Mouse (Mus musculus) neural tube, embryonic 15.5 days (tissue): Measurements from ENCODE around the gene Susd6. TPM values are rescaled to one million over a fixed set of nuclear protein-coding genes. Genes with fewer than 3 reads are reported as not detected.
A peak's percentile ranks its signal among the peaks of the same experiment; 100 is the strongest.

Experiments used
- ATAC-seq: fragments of 200-750 bp; cut with Nextera tagmentation; 2 replicates; pipeline ENCODE4 v1.8.0; 2017; ENCODE audit warnings: mild to moderate bottlenecking, moderate TSS enrichment, moderate library complexity; ENCODE audit not compliant: low FRiP score
- H3K27ac ChIP-seq: fragments of 300-500 bp; sonication (generic); replicated peaks from 2 replicates; pipeline ENCODE4 v1.5.1; 2015; ENCODE audit warnings: mild to moderate bottlenecking, inconsistent platforms
- H3K27me3 ChIP-seq: fragments of 300-500 bp; sonication (generic); replicated peaks from 2 replicates; pipeline ENCODE4 v1.6.1; 2015; ENCODE audit warnings: inconsistent platforms
- H3K36me3 ChIP-seq: fragments of 300-500 bp; sonication (generic); 2 replicates; pipeline ENCODE4 v1.6.1; 2015; ENCODE audit warnings: inconsistent platforms
- H3K4me1 ChIP-seq: fragments of 300-500 bp; sonication (generic); 2 replicates; pipeline ENCODE4 v1.6.1; 2015; ENCODE audit warnings: inconsistent platforms
- H3K4me2 ChIP-seq: fragments of 300-500 bp; sonication (generic); 2 replicates; pipeline ENCODE4 v1.6.1; 2015; ENCODE audit warnings: inconsistent platforms, mild to moderate bottlenecking, moderate library complexity
- H3K4me3 ChIP-seq: fragments of 300-500 bp; sonication (generic); replicated peaks from 2 replicates; pipeline ENCODE4 v1.5.1; 2015; ENCODE audit warnings: mild to moderate bottlenecking, inconsistent platforms
- H3K9ac ChIP-seq: fragments of 300-500 bp; sonication (generic); replicated peaks from 2 replicates; pipeline ENCODE4 v1.6.1; 2015; ENCODE audit warnings: mild to moderate bottlenecking, inconsistent platforms
- H3K9me3 ChIP-seq: fragments of 300-500 bp; sonication (generic); replicated peaks from 2 replicates; pipeline ENCODE4 v1.6.1; 2016; ENCODE audit warnings: inconsistent platforms
- WGBS: fragments of 180-500 bp; shearing (Covaris S2); methylation state at CpG from one replicate; pipeline ENCODE4 v1.1.7; 2015; ENCODE audit warnings: mixed read lengths; 5-methylcytosine and 5-hydroxymethylcytosine counted together
- polyA plus RNA-seq: library from polyadenylated mRNA; unstranded; fragments of >200 nt; fragmentation: Nextera tagmentation; extraction: Ambion mirVana; gene quantifications from 2 replicates; pipeline ENCODE4 v1.2.1, GENCODE M21; 2015

Susd6 gene
- polyA plus RNA-seq, 1 experiment from 2014 or later: 9.1 TPM

DNA sequence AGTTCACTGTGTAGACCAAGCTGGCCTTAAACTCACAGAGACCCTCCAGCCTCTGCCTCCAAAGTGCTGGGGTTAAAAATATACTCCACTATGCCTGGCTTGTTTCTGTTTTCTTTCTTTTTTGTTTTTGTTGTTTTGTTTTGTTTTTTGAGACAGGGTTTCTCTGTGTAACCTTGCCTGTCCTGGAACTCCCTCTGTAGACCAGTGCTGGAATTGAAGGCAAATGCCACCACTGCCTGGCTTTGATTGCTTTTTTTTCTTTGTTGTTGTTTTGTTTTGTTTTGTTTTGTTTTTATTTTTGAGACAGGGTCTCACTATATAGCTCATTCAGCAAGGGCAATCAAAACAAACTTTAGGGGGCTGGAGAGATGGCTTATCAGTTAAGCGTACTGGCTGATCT lies 11.1 kb downstream of the Susd6 start:
- no peak for ATAC-seq
- no peaks in the 10 kb centered on the region for H3K27me3 ChIP-seq
- WGBS: 100% methylated on average over 1 of the region's 1 CpGs
- H3K4me2 ChIP-seq: no peak overlapping the region
- H3K27ac ChIP-seq: no peak overlapping the region
- H3K4me3 ChIP-seq: no peak overlapping the region
- no peaks in the 10 kb centered on the region for H3K36me3 ChIP-seq
- peaks cover 9% of the 10 kb centered on the region for H3K4me1 ChIP-seq
- no peak overlapping the region for H3K9ac ChIP-seq
- H3K9me3 ChIP-seq: no peaks in the 10 kb centered on the region

DNA sequence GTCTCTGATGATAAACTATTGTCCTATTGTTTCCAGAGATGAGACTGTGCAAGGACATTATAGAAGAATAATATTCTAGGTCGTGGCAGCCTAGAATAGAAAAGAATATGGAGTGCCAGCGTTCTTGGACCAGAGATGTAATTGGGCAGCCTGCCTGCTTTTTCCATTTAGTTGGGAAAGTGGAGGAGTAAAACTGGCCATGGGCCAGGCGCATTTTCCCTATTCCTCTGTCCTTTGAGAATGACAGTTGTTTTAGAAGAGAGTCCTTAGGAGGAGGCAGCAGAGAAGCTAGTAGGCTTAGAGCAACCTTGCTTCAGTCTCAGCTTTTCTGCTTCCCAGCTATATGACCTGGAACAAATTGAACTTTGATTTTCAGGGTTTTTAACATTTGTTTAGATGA lies 13.6 kb downstream of the Susd6 start:
- no peaks in the 10 kb centered on the region for H3K9me3 ChIP-seq
- no peak for ATAC-seq
- no peak overlapping the region for H3K4me2 ChIP-seq
- H3K4me3 ChIP-seq: no peak overlapping the region
- no peak overlapping the region for H3K9ac ChIP-seq
- no peak overlapping the region for H3K27ac ChIP-seq
- no peaks in the 10 kb centered on the region for H3K27me3 ChIP-seq
- peaks cover 21% of the 10 kb centered on the region for H3K4me1 ChIP-seq
- no peaks in the 10 kb centered on the region for H3K36me3 ChIP-seq
- WGBS: 47% methylated on average over 3 of the region's 3 CpGs

DNA sequence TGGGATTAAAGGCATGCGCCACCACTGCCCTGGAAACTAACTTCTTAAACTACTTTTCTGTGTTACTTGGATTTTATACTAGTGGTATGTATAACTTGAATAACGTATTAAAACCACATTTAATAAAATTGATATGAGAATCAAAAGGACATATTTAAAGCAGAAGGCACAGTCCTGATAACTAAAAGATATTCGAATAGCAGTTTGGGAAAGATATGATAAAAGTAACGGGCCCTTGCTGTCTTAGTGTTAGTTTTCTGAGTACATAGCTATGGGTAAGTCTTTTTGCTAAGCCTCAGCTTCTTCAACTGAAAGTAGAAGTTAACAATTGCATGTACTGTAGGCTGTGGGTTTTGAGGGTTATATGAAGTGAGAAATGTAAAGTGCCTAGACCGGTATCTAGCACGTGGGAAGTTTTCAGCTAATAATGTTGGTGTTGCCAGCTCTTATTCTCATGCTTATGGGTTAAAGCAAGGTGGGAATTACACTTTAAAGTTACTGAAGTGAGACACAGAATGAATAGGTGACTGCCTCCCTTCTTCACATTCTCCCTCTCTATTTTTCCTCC lies 14.6 kb downstream of the Susd6 start:
- no peaks in the 10 kb centered on the region for H3K9me3 ChIP-seq
- 90% methylated on average over 6 of the region's 6 CpGs for WGBS
- no peaks in the 10 kb centered on the region for H3K27me3 ChIP-seq
- no peak overlapping the region for H3K27ac ChIP-seq
- H3K36me3 ChIP-seq: no peaks in the 10 kb centered on the region
- H3K4me3 ChIP-seq: no peak overlapping the region
- no peak overlapping the region for H3K9ac ChIP-seq
- ATAC-seq: no peak
- no peak overlapping the region for H3K4me2 ChIP-seq
- peaks cover 21% of the 10 kb centered on the region for H3K4me1 ChIP-seq

DNA sequence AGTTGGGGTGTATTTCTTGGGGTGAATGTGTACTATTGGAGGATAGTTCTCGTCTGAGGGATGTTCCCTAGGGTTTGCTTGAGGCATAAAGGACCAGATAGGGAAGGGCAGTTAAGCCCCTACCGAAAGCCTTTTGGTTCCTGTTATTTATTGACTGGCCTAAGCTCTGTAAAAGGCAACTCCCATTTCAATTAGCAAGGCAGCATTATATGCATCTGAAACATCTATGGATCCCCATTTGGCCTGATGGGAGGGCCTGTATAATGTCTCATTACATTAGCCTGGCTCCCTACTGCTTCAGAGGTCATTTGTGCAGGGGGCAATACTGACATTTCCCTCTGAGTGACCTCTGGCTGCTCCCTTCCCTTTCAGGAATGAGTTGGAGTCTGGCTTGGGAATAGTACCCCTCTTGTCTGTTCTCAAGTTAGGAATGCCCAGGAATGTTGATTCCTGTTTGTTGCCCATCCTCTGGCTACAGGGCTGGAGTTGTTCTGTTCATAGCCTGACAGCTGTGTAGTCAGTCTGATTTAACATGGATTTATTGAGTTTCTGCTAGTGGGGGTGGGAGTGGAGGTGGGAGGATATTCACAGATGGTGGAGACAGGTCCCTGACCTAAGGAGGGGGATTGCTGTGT lies 17.3 kb downstream of the Susd6 start:
- H3K4me3 ChIP-seq: no peak overlapping the region
- 15% methylated on average over 2 of the region's 2 CpGs for WGBS
- H3K36me3 ChIP-seq: no peaks in the 10 kb centered on the region
- 0 out of 2 replicates have a peak overlapping the region, but pooled peaks have one; percentile 5 for H3K27ac ChIP-seq
- H3K4me1 ChIP-seq: peaks cover 28% of the 10 kb centered on the region
- H3K27me3 ChIP-seq: no peaks in the 10 kb centered on the region
- H3K4me2 ChIP-seq: no peak overlapping the region
- ATAC-seq: no peak
- no peaks in the 10 kb centered on the region for H3K9me3 ChIP-seq
- no peak overlapping the region for H3K9ac ChIP-seq

DNA sequence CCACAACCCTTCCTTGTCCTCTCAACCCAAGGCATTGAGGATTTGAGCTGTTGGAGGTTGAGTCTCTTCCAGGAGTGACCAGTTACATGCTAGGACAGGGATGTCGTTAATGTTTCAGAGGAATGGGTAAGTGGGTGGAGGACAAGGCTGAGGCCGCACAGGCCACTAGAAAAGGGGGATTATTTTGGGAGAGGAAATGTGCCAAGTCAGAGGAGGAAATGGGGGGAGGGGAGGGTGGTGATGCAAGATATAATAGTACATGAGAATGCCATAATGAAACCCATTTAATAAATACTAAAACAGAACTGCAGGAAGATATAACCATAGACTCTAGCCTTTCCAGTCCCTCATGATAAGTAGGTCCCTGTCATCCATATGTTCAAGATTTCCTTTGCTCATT lies 19.7 kb downstream of the Susd6 start:
- H3K27ac ChIP-seq: no peak overlapping the region
- H3K4me3 ChIP-seq: no peak overlapping the region
- H3K27me3 ChIP-seq: no peaks in the 10 kb centered on the region
- ATAC-seq: no peak
- no peaks in the 10 kb centered on the region for H3K9me3 ChIP-seq
- no peaks in the 10 kb centered on the region for H3K36me3 ChIP-seq
- no peak overlapping the region for H3K9ac ChIP-seq
- peaks cover 21% of the 10 kb centered on the region for H3K4me1 ChIP-seq
- H3K4me2 ChIP-seq: no peak overlapping the region
- WGBS: 82% methylated on average over 2 of the region's 2 CpGs

DNA sequence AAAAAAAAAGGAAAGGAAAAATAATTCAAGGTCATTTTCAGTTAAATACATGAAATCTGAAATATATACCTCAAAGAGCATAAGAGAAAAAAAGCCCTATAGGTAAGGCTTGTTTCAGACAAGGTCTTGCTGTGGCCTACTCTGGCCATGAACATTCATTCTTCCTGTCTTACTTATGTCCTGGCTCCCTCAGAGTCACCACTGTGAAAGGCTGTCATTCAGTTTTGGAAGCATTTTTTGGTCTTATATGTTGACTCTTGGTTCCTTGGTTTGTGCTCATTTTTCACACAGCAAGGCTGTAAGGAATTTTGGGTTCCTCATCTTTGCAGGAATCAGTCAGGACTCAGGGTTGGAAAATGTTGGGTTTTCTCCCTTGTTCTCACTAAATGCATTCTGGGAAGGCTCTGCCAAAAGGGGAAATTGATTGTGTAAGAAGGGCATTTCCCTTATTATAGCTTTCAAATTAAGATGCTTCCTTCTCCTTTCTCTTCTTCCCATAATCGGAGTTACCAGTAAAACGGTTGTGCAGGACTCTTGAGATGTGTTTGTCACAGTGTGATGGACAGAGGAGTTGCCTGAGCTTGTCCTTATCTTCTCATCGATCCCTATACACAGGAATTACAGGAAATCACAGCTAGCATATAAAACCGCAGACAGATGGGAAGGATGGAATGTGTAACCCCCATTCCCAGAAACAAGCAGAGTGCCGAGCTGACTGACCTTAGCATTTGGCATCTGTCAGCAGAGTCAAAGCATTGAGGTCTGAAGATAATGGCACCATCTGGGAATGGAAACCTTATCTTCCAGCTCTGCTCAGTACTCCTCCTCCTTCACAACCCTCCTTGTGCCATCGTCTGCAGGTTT lies 21.6 kb downstream of the Susd6 start:
- Histone ChIP-seq H3K36me3 (no peaks in the 10 kb centered on the region), H3K27me3 (no peaks in the 10 kb centered on the region), H3K4me1 (peaks cover 35% of the 10 kb centered on the region), H3K4me3 (no peak overlapping the region), H3K4me2 (no peak overlapping the region), H3K27ac (no peak overlapping the region; the same call in 1 of the 2 replicates), H3K9me3 (no peaks in the 10 kb centered on the region), H3K9ac (no peak overlapping the region)
- WGBS: 57% methylated on average over 6 of the region's 6 CpGs
- no peak for ATAC-seq

DNA sequence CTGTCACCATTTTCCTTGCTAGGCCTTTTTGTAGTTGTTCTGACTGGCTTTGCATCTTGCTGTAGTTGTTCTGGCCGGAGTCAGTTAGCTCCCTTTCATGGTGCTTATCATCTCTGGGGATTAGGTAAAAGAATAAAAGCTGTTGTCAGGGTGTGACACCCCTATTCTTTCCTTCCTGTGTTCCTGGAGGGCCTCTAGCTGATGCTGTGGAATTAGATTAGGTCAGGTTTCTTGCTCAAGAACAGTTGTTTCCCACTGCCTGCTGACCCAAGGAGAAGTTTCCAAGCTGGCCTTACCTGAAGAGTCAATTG lies 22.2 kb downstream of the Susd6 start:
- Histone ChIP-seq H3K9me3 (no peaks in the 10 kb centered on the region), H3K4me3 (no peak overlapping the region), H3K4me1 (peaks cover 31% of the 10 kb centered on the region), H3K4me2 (no peak overlapping the region), H3K27me3 (no peaks in the 10 kb centered on the region), H3K27ac (no peak overlapping the region; the same call in 1 of the 2 replicates), H3K9ac (no peak overlapping the region), H3K36me3 (no peaks in the 10 kb centered on the region)
- WGBS: 71% methylated on average over 1 of the region's 1 CpGs
- ATAC-seq: no peak

DNA sequence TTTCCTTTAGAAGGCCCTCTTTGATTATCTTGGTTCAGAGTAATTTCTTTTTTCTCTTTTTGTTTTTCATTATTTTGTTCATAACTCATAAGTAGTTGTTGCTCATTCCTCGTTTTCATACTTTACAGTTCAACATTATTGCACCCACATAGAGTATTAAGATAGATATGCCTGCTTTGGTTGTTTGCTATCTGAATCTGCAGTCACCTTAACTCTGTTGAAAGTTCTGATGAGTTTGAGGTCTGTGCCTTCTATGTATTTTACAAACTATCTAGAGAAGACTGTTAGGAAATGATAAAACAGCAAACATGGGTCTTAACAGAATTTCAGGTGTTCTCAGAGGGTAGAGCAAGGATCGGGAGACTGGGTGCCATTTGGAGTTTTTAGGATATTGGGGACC lies 23.1 kb downstream of the Susd6 start:
- Histone ChIP-seq H3K9me3 (no peaks in the 10 kb centered on the region), H3K9ac (no peak overlapping the region), H3K4me1 (peaks cover 27% of the 10 kb centered on the region), H3K36me3 (no peaks in the 10 kb centered on the region), H3K4me3 (no peak overlapping the region), H3K27ac (no peak overlapping the region), H3K4me2 (no peak overlapping the region), H3K27me3 (no peaks in the 10 kb centered on the region)
- no peak for ATAC-seq
- WGBS: 95% methylated on average over 2 of the region's 2 CpGs

DNA sequence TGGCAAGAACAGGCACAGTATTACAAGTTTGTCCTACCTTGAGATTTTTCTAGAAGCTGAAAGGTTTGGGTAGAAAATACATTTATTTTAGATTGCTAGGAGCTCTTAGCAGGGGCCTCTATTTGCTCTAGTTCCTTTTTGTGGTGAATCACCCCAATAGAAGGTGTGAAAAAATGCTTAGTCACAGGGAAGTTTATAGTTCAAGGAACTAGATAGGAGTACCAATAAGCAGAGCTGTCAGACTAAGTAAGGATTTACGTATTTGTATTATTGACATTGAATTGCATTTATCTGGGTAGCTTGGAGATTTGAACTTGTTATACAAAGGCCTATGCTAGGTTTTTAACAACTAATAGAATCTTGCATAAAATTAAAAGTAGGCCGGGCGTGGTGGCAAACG lies 23.6 kb downstream of the Susd6 start:
- no peaks in the 10 kb centered on the region for H3K9me3 ChIP-seq
- 91% methylated on average over 4 of the region's 4 CpGs for WGBS
- H3K27ac ChIP-seq: no peak overlapping the region
- no peak overlapping the region for H3K9ac ChIP-seq
- peaks cover 27% of the 10 kb centered on the region for H3K4me1 ChIP-seq
- ATAC-seq: no peak
- no peak overlapping the region for H3K4me3 ChIP-seq
- no peaks in the 10 kb centered on the region for H3K27me3 ChIP-seq
- H3K4me2 ChIP-seq: no peak overlapping the region
- H3K36me3 ChIP-seq: no peaks in the 10 kb centered on the region

DNA sequence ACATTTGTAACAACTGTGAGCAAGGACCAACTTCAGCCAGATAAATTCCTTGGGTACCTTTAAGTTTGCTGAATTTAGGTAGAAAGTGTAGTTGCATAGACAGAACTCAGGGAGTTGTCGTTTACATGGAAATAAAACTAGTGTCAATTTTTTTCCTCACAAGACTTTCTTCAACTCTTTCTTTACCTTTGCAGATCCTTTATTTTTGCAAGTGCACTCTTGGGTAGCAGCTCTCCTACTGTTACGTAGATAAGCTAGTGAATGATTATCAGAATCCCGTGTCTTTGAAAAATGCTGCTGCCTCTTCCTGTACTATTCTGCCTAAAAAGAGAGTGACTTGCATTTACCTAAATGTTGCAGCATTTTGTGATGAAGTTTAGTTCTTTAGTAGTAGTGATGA lies 24.2 kb downstream of the Susd6 start:
- no peak for ATAC-seq
- H3K4me1 ChIP-seq: peaks cover 27% of the 10 kb centered on the region
- 74% methylated on average over 3 of the region's 3 CpGs for WGBS
- H3K4me2 ChIP-seq: no peak overlapping the region
- no peaks in the 10 kb centered on the region for H3K36me3 ChIP-seq
- no peak overlapping the region for H3K9ac ChIP-seq
- H3K4me3 ChIP-seq: no peak overlapping the region
- H3K27ac ChIP-seq: no peak overlapping the region
- no peaks in the 10 kb centered on the region for H3K27me3 ChIP-seq
- no peaks in the 10 kb centered on the region for H3K9me3 ChIP-seq

DNA sequence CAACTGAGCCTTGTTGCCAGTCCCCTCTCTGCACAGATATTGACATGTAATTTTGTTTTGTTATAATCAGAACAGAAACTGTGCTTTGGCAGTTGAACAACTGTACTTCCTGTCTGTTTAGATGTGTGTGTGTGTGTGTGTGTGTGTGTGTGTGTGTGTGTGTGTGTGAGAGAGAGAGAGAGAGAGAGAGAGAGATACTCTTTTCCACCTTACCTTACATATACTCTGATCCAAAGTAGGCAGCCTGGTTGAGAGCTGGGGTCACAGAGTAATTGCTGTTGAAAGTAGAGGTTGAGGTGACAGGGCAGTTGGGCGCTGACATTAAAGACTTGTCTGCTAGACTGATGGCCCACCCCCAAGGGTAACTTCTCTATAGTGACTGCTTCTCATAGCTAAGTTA lies 25.0 kb downstream of the Susd6 start:
- no peaks in the 10 kb centered on the region for H3K27me3 ChIP-seq
- H3K4me1 ChIP-seq: peaks cover 27% of the 10 kb centered on the region
- H3K36me3 ChIP-seq: no peaks in the 10 kb centered on the region
- ATAC-seq: no peak
- no peak overlapping the region for H3K27ac ChIP-seq
- no peak overlapping the region for H3K9ac ChIP-seq
- H3K4me2 ChIP-seq: no peak overlapping the region
- no peaks in the 10 kb centered on the region for H3K9me3 ChIP-seq
- H3K4me3 ChIP-seq: no peak overlapping the region
- WGBS: 50% methylated on average over 1 of the region's 1 CpGs

DNA sequence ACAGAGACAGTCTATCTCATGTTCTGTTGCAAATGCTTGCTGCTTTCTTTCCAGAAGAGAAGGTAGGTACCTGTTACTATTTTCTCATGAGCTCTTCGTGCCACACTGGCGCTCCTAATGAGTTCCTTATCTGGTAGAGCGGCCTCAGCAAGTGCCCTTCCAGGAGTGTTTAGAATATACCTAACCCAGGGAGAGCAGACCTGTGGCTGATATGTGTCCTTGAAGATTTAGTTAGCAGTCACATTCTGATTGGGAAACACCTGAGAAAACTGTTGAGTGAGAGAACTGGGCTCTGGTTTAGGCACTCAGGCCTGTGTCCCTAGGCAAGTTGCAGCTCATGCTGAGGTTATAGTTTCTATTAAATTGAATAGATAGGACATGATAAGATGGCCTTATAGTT lies 25.6 kb downstream of the Susd6 start:
- H3K9ac ChIP-seq: no peak overlapping the region
- H3K4me2 ChIP-seq: no peak overlapping the region
- no peaks in the 10 kb centered on the region for H3K27me3 ChIP-seq
- H3K36me3 ChIP-seq: no peaks in the 10 kb centered on the region
- ATAC-seq: no peak
- H3K4me1 ChIP-seq: peaks cover 27% of the 10 kb centered on the region
- no peaks in the 10 kb centered on the region for H3K9me3 ChIP-seq
- 0 out of 2 replicates have a peak overlapping the region, but pooled peaks have one; percentile 28 for H3K27ac ChIP-seq
- H3K4me3 ChIP-seq: no peak overlapping the region
- 75% methylated on average over 3 of the region's 3 CpGs for WGBS
